Mouse (Mus musculus) lung, postnatal 0 days (tissue): ENCODE measurements around the gene Gm30083.

ENCODE experiments used
- CTCF ChIP-seq: IDR thresholded peaks from 2 replicates; pipeline ENCODE4 v1.5.1; 2016; ENCODE audit warnings: antibody characterized with exemption, mild to moderate bottlenecking
- EP300 ChIP-seq: IDR thresholded peaks from 2 replicates; pipeline ENCODE4 v1.6.1; 2016; ENCODE audit warnings: antibody characterized with exemption, mild to moderate bottlenecking, control low read depth

- TF ChIP-seq CTCF = no peak
- TF ChIP-seq EP300 = no peak
Measured at GRCm38 (mm10) chr14:33978604-33979059, 36.4 kb downstream of the Gm30083 start, which contains the start of gene Zfp488.
